Mouse (Mus musculus): ENCODE measurements around the gene Gm13128.
"Not testable (repeated sequence)": the region's sequence is repeated elsewhere in the genome, so short reads cannot be mapped to it uniquely, and the experiment has no call there.

Gm13128 gene

DNA sequence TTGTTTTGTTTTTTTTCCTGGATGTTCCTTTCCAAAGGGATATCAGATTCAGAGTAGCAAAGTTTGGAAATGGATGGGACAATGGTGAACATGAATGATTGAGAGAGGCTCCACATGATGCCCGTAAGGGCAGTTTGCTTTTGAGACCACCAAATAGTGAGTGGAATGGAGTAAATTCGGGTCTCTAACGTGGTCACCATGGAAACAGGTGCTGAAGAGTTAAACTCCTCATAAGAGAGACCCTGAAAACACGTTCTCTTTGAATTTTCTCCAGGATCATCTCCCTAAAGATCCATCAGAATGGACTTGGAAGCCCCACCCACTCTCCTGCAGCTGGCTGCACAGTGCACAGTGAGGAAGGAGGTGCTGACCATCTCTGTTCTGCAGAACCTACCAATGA is at the start of gene Gm13128:
Gm13128 (plus strand) TSS at position 301 of the 400 bp plus-strand sequence.
- DNase-seq (ENCODE audit: low spot score in 2 of 2) = not testable (repeated sequence)

DNA sequence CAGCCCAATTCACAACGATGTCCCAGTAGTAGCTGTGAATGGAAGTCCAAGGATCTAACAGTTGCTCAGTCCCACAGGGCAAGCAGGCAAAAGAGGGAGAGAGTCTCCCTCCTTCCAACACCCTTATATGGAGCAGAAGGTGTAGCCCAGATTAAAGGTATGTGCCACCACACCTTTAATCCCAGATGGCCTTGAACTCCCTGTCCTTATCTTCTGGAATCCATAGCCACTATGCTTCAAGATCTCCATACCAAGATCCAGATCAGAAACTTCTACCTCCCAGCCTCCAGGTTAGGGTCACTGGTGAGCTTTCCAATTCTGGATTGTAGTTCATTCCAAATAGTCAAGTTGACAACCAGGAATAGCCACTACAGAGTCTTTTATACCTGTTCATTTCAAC is 49.7 kb upstream of the Gm13128 start, which contains the start of gene Pramel5:
Pramel5 (minus strand) TSS at position 101 of the 400 bp plus-strand sequence.
- not testable (repeated sequence) for DNase-seq (ENCODE audit: low spot score in 2 of 2)

DNA sequence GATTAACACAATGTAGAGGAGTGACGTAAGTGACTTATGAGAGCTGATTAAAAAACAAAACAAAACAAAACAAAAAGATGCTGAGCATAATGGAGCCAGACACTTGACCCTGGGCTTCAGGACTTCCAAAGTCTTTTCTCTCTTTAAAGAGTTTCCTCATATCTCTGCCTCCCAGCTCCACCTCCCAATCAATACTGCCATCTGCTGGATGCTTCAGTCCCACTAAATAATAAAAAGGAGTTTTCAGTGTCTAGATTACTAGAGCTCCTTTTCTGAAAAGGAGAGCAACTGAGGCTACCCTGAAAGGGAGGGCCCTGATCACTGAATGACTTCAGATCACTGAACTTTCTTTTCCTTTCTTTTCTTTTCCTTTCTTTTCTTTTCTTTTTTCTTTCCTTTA is 30.6 kb upstream of the Gm13128 start:
- DNase-seq (ENCODE audit: low spot score in 2 of 2) = not testable (repeated sequence)

DNA sequence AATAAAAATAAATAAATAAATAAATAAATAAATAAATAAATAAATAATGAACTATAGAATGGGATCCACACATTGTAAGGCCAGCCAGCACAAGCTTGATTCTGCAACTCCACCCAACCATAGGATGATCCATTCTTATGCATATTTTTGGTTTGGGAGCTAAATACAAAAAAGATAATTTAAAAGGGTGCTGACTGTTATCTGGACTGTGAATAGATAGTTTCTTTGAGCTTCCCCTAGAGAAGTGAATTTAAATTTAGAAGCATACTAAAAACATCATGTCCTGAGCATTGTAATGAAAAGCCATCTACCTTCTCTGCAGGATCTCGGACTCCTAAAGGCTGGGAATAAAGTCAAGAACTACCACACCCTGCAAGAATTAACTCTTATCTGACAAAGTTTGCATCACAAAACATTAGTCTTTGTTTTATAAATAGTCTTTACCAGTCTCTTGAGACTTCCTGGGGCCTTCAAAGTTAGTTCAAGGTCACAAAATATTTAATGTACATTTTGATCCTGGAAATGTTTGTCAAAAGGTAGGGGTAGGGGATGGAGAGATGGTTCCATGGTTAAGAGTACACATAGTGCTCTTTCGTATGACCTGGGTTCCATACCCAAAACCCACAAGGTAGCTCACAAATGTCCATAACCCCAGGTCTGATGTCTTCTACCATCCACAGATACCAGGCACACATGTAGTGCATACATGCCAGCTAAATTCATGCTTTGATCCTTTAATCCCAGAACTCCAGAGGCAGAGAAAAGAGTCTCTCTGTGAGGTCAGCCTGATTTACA is 17.2 kb upstream of the Gm13128 start:
- DNase-seq (ENCODE audit: low spot score in 2 of 2) = not testable (repeated sequence)

DNA sequence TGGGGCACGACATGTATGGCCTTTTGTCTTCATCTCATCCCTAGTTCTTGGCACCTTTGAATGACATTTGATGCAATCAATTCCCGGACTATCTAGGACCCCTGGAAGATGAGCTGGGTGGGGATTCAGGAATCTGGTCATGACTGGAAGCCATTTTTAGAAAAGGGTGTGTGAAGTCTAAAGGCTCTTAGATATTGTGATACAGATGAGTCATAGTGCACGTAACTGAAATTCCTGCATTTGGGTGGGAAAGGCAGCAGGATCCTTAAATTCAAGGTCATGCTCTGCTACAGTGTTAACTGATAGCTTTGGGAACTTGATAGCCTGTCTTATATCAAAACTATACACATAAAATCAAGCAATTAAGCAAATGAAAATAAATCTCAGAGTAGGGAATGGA is 5.8 kb downstream of the Gm13128 start:
- not testable (repeated sequence) for DNase-seq (ENCODE audit: low spot score in 2 of 2)

DNA sequence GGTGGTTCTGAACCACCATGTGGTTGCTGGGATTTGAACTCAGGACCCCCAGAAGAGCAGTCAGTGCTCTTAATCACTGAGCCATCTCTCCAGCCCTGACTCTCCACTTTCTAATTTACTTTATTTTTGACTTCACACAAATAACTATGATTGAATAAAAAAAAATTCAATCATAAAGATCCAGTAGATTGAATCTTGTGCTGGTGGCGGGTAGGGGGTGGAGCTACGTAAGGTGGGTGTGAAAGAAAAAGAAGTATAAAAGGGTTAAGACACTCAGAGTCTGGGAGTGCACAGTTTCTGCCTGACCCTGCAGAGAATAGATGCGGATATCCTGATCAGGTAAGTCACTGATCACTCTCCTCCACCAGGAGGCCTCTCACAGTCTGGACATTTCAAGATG is 27.6 kb downstream of the Gm13128 start, which contains the start of gene Gm13119:
Gm13119 (plus strand) TSS at position 301 of the 400 bp plus-strand sequence.
- not testable (repeated sequence) for DNase-seq (ENCODE audit: low spot score in 2 of 2)

DNA sequence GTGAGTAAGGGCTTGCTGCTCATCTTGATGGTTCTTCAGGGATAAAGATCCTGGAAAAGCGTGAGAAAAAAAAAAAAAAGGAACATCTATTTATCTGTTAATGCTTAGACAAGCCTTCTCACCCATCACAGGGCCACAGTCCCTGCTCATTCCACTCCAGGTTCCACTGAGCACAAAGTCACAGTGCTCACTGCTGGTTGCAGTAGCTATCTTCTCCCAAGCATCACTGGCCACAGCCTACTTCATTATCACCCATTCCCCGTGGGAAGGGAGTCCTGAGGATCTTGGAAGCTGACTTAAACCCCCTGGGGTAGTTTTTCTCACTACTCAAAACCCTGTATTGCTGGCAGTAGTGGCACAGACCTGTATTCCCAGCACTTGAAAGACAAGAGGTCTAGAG is 47.9 kb downstream of the Gm13128 start, which contains the start of gene Pramef20:
Pramef20 (minus strand) TSS at position 23 of the 400 bp plus-strand sequence.
- no peak for DNase-seq (ENCODE audit: low spot score in 2 of 2)

All from cerebellum, postnatal 4 days (tissue).